Mouse (Mus musculus) retina, postnatal 7 days (tissue): ENCODE results near the gene Slc39a11.

Source experiments
- DNase-seq: peaks from one replicate; pipeline ENCODE4 v3.0.0-alpha.2; 2012; ENCODE audit warnings: low read depth, low spot score

The Slc39a11 gene

GRCm38 (mm10) chr11:113510969-113511625, 138.8 kb downstream of the Slc39a11 start:
- DNase-seq: no peak

- DNase-seq: no peak
These were observed 139.6 kb downstream of the Slc39a11 start for GRCm38 (mm10) chr11:113510249-113510648.

GRCm38 (mm10) chr11:113507716-113508480, 142.0 kb downstream of the Slc39a11 start:
- DNase-seq: no peak

- DNase-seq: no peak
These were observed 144.2 kb downstream of the Slc39a11 start for GRCm38 (mm10) chr11:113505551-113506160.

GRCm38 (mm10) chr11:113504459-113505062, 145.3 kb downstream of the Slc39a11 start:
- no peak for DNase-seq

- no peak for DNase-seq
These were observed 146.9 kb downstream of the Slc39a11 start for GRCm38 (mm10) chr11:113502968-113503367.

GRCm38 (mm10) chr11:113500631-113501305, 149.1 kb downstream of the Slc39a11 start:
- no peak for DNase-seq

GRCm38 (mm10) chr11:113498889-113499288, 151.0 kb downstream of the Slc39a11 start:
- no peak for DNase-seq

- no peak for DNase-seq
These were observed 155.8 kb downstream of the Slc39a11 start for GRCm38 (mm10) chr11:113494021-113494546.

GRCm38 (mm10) chr11:113490530-113491520, 159.1 kb downstream of the Slc39a11 start:
- DNase-seq: no peak

- no peak for DNase-seq
These were observed 162.1 kb downstream of the Slc39a11 start for GRCm38 (mm10) chr11:113487603-113488335.

GRCm38 (mm10) chr11:113484037-113484436, 165.8 kb downstream of the Slc39a11 start:
- DNase-seq: no peak

GRCm38 (mm10) chr11:113477550-113477949, 172.3 kb downstream of the Slc39a11 start:
- DNase-seq: no peak

- no peak for DNase-seq
These were observed 173.2 kb downstream of the Slc39a11 start for GRCm38 (mm10) chr11:113476720-113477119.

GRCm38 (mm10) chr11:113475491-113475890, 174.4 kb downstream of the Slc39a11 start:
- DNase-seq: no peak

GRCm38 (mm10) chr11:113473998-113474534, 175.8 kb downstream of the Slc39a11 start:
- no peak for DNase-seq

- DNase-seq: no peak
These were observed 177.9 kb downstream of the Slc39a11 start for GRCm38 (mm10) chr11:113471936-113472335.

- no peak for DNase-seq
These were observed 179.7 kb downstream of the Slc39a11 start for GRCm38 (mm10) chr11:113469919-113470785.
